Mouse (Mus musculus) spleen, embryonic (tissue): ENCODE measurements at regions not wholly inside any gene's neighbourhood (a gene's known extent, or its start where the extent isn't known, plus 50 kb on each side); places are given as distances from the start of the nearest gene placed in this dataset.

Source experiments
- CTCF ChIA-PET: fragments of 350-600 bp; sonication (Branson Sonifier 250); formaldehyde crosslinking; loops from one replicate; lab custom pipeline; 2022; lab: Charles Lee

GRCm38 (mm10) chr7:98768460-98768859 is 65.6 kb downstream of the Thap12 start:
- CTCF ChIA-PET, result interaction anchor here (0.6 kb wide), 1 partner anchor 92 kb away, joined by 3 read pairs; no protein-coding TSS in a partner anchor

- CTCF ChIA-PET, result interaction anchor here (0.6 kb wide), 1 partner anchor 92 kb away, joined by 3 read pairs; no protein-coding TSS in a partner anchor
Observed at GRCm38 (mm10) chr7:98769111-98769734, 65.7 kb upstream of the Wnt11 start.

GRCm38 (mm10) chr7:98770257-98770890 is 64.5 kb upstream of the Wnt11 start:
- CTCF ChIA-PET, result no interaction called here

- CTCF ChIA-PET, result interaction anchor here (0.6 kb wide), 2 partner anchors 160 to 172 kb away, joined by 7 to 13 read pairs; no protein-coding TSS in a partner anchor
Observed at GRCm38 (mm10) chr7:98771134-98771775, 63.7 kb upstream of the Wnt11 start.

GRCm38 (mm10) chr7:98774597-98774996 is 60.3 kb upstream of the Wnt11 start:
- CTCF ChIA-PET, result interaction anchor here (1.1 kb wide), 1 partner anchor 23 kb away, joined by 11 read pairs; no protein-coding TSS in a partner anchor

- CTCF ChIA-PET, result interaction anchor here (1.1 to 1.3 kb wide), 2 partner anchors 23 to 26 kb away, joined by 3 to 11 read pairs; no protein-coding TSS in a partner anchor
Observed at GRCm38 (mm10) chr7:98775031-98775430, 59.9 kb upstream of the Wnt11 start.

GRCm38 (mm10) chr7:98777304-98777849 is 57.5 kb upstream of the Wnt11 start:
- CTCF ChIA-PET, result interaction anchor here (0.7 kb wide), 1 partner anchor 150 kb away, joined by 3 read pairs; no protein-coding TSS in a partner anchor

GRCm38 (mm10) chr7:98778929-98779328 is 56.0 kb upstream of the Wnt11 start:
- CTCF ChIA-PET, result no interaction called here

- CTCF ChIA-PET, result interaction anchor here (0.6 kb wide), 1 partner anchor 165 kb away, joined by 3 read pairs; no protein-coding TSS in a partner anchor
Observed at GRCm38 (mm10) chr7:98783521-98783920, 51.4 kb upstream of the Wnt11 start.

GRCm38 (mm10) chr7:98783954-98784353 is 51.0 kb upstream of the Wnt11 start:
- CTCF ChIA-PET, result no interaction called here

- CTCF ChIA-PET, result no interaction called here
Observed at GRCm38 (mm10) chr7:98784369-98784931, 50.5 kb upstream of the Wnt11 start.
